Mouse (Mus musculus) monocyte, adult 5-6 weeks (primary cell): ENCODE results near the gene Ubxn11. TPM values are rescaled to one million over a fixed set of nuclear protein-coding genes. Genes with fewer than 3 reads are reported as not detected.

Source experiments
- ATAC-seq: fragments of 153-309, 156-312 bp; replicated peaks from 2 replicates; pipeline ENCODE4 v1.8.0; 2017; ENCODE audit warnings: mild to moderate bottlenecking; ENCODE audit not compliant: low TSS enrichment, insufficient number of reproducible peaks, severe bottlenecking, poor library complexity, low FRiP score
- total RNA-seq: library from RNA; stranded (forward); fragments of 200-1000, 200-491, 200-594 nt; gene quantifications from 3 replicates; pipeline ENCODE4 v1.2.3, GENCODE M21; 2017

The Ubxn11 gene
- total RNA-seq, 1 experiment from 2014 or later: 8.5 TPM

DNA sequence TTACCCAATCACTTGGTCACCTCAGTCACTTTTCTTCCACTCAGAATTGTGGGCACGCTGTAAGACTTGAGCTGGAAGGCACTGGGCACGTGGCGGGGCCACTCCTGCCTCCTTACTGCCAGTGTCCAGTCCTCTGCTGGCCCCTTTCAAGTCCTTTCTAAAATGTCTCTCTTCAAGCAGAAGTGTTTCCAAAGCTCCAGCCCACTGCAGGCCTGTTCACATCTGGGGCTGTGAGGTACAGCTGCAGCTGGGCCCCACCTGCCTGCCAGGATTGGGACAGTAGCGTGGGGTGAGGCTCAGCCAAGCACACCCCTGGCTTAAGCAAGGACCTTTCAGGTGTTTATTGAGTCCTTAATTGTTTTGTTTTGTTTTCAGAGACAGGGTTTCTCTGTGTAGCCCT, 11.7 kb downstream of the Ubxn11 start:
- ATAC-seq: no peak

DNA sequence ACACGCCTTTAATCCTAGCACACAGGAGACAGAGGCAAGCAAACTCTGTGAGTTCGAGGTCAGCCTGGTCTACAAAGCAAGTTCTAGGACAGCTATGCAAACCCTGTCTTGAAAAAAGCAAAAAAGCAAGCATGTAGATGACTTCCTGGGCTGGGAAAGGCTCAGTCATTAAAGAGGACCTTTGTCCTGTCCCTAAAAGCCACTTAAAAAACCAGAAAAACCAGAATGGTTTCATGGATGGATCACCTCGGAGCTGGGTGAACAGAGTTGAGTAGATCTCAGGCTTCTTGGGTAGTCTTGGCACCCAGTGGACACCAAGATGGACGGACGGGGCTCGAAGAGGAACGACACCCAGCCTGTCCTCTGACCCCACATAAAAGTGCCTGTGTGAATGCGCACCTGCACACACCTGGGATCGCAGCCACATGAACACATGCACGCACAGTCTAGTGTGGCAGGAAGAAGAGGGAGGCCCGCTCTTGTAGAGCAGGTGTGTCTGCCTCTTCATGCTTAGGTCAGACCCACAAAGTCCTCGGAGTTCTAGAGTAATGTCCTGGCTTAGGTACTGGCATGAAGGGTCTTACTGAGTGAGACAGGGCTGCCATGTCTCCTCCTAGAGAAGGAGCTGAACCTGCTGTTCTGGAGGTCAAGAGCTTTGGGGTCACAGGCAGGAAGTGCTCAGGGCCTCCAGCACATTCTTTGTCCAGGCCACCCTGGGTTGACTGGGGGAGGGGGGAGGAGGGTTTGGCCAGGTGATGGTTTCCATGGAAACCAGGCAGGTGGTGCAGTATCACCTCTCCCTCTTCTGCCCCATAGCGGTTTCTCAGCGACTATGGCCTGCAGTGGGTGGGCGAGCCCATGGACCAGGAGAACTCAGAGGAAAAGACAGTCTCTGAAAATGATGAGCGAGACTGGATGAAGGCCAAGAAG, 13.1 kb downstream of the Ubxn11 start:
- no peak for ATAC-seq

DNA sequence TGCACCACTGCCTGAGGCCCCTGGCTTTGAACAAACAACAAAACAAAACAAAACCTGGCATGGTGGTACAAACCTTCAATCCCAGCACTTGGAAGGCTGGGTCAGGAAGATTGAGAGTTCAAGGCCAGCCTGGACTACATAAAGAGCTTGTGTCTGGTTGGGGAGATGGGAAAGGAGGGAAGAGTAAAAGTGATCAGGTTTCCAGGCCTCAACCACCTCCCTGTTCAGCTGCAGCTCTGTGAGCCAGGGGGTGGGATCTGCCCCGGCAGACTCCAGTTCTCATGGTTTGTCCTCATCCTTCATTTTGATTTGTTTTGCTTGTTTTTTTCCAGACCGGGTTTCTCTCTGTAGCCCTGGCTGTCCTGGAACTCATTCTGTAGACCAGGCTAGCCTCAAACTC, 14.1 kb downstream of the Ubxn11 start:
- no peak for ATAC-seq

DNA sequence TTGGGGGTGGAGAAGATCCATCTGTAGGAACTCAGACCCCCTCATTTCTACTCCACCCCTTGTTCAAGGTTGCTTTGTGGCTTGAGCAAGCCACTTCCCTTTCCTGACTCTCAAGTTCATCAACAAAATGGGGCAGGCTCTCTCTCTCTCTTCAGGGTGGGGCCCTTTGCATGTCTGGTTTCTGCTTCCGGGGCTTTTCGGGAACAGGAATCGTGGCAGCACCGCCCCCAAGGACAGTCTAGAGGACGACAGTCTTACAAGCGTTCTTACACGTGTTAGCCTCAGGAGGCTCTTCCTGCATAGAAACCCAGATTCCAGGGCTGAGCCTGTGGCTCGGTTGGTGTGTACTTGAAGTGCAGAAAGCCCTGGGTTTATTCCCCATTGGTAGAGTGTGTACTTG, 14.6 kb downstream of the Ubxn11 start:
- peak; percentile 81 for ATAC-seq

DNA sequence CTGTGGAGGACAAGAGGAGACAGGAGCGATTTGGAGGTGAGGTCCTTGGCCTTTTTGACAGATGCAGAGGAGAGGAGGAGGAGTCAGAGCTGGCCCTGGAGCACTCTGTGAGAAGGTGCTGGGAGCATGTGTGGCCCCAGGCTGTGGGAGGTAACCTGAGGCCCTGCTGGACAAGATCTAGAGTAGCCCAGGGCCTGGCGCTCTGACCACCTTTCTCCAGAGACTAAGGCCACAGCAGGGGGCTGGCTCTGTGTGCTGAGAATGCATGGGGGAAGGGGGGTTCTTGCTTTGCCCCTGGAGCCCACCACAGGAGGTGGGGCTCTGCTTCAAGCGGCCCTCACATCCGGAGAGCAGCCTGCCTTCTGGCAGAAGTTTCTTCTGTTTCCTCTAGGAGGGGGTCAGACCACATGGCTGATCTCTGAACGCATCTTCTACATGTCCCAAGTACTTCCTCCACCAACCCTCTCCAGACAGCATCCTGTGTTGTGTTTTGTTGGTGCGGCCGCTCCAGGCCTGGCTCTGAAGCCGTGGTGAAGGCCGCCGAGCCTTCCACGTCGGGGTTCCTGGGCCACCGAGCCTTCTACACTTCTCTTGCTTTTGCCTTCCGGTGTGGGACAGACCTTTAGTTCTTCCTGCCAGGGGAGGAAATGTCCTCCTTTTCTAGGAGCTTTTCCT, 15.9 kb downstream of the Ubxn11 start:
- ATAC-seq: peak; percentile 24

DNA sequence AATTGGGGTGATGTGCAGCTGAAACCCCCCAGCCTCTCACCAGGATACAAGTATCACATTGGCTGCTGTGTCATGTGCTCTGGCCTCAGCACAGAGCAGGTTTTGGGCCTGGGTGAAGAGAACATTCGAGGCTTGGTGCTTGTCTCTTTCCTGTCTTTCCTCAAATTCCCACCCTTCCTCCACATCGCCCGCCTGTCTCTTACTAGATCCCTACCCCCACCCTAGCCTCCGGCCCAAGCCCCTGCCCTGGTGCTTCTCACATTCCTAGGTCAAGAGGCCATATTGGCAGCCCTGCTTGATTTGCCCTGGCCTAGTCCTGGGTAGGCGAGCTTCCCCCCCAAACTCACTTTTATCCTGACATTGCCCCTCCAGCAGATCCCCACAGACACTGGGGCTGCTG, 16.7 kb downstream of the Ubxn11 start:
- no peak for ATAC-seq

DNA sequence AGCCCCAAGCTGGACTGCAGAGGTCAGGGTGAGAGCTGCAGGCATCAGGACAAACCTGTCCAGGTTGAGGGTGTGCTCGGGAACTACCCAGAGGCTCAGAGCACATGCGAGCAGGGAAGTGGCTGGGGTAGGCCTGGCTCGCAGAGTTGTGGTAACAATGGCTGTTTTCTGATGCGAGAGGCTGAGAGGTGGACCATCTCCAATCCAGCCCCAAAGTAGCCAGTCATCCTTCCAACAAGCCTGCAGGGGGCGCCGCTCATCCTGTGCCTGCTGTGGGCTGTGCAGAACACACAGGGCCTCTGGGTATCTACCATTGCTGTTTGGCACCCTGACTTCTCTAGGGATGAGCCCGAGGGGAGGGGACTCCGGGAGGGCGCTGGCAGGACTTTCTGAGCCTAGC, 17.3 kb downstream of the Ubxn11 start:
- no peak for ATAC-seq

DNA sequence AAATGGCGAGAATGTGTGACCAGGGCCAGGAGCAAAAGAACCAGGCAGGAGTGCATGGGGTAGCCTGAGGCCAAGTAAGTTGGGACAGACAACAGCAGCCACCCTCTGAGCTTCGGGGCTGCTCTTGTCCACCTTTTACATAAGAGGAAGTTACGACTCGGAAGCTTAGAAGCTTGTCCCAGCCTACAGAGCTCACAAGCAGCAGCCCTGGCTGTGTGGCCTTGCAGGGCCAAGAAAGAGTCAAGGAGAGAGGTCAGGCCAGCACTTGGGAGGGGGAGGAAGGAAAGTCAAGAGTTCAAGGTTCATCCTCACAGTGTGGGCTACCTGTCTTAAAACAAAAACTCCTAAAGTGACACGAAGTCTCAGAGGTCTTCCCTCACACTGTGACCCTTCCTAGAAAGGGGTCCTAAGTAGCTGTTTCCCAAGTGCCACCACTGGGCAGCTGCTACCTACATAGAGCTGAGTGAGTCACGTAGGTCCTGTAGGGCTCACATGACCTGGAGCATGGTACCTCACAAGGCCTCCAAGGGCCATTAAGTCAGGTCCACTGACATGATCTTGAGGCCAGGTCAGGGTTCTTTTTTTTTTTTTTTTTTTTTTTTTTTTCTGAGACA, 17.9 kb downstream of the Ubxn11 start:
- ATAC-seq: no peak

DNA sequence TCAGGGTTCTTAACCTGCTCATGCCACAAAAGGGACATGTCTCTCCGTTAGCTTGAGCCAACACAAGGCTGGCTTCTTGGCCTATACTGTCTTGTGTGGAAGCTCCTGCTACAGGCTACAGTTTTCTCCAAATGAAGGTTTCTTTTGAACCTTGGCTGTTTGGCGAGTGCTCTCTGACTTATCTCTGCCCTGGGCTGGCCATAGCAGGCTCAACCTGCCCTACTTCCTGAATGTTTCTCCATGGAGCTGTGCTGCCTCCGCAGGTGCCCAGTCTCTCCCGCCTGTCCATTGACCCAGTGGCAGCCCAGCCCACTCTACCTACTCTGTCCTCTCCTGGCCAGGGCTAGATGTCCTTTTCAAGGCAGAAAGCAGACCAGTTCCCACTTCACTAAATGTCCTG, 18.5 kb downstream of the Ubxn11 start:
- ATAC-seq: no peak

DNA sequence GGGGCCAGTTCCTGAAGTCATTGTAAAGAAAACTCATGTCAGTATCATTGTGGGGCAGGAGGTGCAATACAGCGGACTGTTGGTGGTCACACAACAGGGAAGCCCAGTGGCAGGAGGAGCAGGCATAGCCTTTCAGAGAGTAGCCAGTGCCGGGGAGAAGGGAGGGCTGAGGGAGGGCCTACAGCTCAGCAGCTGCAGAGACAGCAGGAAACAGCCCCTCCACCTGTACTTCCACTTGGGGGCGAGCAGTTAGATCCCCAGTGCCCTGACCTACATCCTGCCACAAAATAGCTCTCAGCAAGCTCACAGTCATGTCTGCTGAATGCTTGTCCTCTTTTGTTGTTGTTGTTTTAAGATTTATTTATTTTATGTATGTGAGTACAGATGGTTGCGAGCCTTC, 19.2 kb downstream of the Ubxn11 start:
- ATAC-seq: no peak

DNA sequence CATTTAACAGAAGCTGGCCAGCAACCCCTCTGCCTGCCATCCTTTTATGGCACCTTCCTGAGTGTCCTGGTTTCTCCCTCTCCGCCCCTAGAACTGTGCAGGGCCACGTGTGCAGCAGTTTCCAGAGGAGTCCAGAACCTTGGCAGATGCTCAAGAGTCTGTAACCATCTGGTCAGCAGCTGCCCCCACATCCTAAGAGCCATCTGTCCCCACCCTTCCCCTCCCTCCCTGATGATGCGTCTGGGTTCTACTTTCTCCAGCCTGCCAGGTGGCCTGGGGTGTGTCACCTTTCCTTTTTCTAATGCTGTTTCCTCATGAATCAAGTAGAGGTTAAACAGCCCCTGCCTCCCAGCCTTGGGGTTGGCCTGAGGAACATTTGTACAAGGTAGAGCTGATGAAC, 19.9 kb downstream of the Ubxn11 start:
- ATAC-seq: no peak

DNA sequence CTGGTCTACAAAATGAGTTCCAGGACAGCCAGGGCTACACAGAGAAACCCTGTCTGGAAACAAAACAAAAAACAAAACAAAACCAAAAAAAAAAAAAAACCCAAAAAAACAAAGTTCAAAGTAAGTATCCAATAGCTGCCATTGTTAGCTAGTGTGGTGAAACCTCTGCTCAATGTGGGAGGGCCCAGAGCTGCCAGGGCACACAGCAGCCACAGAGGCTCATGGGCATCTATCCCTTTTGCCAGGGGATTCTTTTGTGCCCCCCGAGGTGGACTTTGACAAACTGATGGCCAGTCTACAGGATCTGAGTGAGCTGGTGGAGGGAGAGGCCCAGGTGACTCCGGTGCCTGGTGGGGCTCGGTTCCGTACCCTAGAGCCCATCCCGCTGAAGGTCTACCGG, 20.8 kb downstream of the Ubxn11 start:
- no peak for ATAC-seq

DNA sequence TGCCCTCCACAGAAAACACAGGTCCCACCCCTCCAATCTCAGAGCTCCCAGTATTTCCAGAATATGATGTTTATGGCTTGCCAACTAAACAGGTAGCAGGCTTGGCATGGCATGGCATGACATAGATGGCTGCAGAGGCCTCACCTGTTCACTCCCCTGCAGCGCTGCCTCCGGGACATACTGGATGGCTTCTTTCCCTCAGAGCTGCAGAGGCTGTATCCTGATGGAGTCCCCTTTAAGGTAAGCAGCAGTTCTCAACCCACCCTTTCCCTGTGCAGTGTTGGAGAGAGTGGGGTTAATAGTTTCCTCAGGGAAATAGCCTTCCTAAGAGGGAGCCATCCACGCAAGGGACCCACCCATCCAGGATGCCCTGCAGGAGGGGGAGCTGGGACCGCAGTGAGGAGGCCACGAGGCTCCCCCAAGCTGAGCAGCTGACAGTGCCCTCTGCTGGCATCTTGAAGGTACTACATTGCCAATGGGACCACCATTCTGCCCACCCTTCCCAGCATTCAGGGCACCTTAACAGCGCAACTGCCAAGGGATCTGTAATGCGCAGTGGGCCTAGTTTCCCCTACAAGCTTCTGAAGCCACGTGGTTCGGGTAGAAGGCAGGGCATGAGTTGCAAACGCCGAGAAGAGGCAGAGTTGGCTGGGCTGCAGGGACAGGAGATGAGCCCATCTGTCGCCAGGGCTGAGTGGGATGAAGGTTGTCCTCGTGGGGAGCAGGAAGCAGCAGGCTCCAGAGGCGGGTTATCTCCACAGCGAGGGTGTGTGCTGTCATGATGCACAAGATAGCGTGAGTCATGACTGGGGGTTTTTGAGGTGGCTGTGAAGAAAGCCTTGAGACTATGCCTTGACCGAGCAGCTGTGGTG, 21.5 kb downstream of the Ubxn11 start:
- ATAC-seq: peak; percentile 34

DNA sequence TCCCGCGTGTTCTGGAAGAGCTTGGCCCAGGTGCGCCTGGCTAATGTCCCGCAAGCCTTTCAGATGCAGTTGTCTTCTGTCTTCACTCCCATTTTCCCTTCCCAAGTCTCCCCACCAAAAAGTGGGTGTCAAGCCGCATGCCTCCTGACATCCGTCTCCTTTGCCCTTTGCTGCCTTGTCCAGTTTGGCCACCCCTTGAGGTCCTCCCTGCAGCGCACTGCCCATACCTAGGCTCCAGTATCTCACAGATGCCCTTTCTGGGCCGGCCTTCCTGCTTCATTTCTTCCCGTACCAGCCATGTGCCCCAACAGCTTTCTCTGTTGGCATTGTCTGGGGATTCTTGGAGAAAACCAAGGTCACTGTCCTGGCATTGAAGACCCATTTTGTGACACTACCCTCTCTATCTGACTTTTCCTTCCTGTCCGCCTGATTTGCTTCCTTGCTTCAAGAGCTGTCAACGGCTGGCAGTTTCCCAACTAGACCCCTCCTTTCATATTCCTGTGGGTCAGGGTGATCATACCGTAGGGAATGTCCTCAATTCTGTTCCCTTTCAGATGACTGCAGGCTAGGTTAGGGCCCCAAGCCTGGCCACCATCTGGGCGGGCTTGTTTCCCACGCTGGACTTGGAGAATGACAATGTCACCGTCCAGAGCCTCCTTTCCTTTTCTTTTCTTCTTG, 23.2 kb downstream of the Ubxn11 start:
- no peak for ATAC-seq

DNA sequence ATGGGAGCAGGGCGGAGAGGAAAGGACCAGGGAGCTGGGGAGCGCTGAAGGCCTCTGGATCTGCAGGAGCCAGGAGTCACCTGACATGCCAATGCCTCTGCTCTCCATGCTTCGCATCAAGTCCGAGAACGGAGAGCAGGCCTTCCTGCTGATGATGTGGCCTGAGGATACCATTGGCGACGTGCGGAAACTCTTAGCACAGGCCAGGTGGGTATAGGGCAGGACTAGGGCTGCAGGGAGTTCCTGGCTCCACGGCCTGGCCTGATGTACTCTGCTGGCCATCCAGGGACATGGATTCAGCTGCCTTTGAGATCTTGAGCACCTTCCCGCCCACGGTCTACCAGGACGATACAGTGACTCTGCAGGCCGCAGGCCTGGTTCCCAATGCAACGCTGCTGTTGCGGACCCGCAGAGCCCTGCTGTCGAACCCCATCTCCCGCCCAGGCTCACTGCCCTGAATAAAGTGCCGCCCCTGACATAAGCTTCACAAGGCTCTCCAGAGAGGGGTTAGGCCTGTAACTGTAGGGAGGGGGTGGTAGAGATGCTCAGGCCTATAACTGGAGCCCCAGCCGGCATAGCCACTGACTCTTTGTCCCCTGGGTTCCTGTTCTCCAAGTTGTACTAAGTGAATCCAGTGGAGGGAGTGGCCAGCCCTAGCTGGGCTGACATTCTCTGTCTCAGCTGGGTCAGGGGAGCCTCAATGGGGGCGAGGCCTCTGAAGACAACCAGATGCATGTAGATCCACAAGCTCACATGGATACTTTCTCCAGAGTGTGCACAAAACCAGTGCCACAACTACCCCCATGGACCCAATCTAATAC, 24.1 kb downstream of the Ubxn11 start:
- no peak for ATAC-seq

DNA sequence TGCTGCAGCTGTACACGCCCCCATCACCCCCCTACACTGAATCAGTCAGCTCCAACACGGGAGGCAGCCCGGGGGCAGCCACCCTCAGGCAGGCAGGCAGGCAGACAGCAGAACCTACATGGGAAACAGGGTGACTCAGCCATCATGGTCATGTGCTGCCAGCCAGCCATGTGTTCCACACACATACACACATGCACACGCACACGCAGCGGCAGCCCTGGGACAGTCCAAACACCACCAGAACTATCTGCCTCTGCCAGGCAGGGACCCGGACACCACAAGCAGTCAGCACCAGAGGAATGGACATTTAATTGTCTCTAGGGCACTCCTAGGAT, 24.7 kb downstream of the Ubxn11 start:
- ATAC-seq: no peak

DNA sequence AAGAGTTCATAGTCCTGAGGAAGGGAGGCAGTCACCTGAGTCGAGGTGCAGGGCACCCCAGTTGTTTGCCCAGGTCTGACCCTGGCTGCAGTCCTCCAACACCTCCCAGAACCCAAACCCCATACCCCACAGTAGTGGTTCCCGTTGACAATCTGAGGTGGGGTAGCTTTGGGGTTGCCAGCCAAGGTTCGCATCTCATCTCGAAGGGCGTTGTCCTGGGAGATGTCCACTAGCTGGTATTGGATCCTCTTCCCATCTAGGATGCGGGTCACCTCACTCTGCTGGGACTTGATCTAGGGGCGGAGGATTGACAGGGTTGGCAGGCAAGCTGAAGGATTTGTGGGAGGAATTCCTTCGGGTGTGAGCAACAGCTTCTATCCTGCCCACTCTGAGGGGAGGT, 25.4 kb downstream of the Ubxn11 start:
- ATAC-seq: no peak
